Mouse (Mus musculus) stomach, embryonic 16.5 days (tissue): ENCODE measurements around the gene Dnajb3. TPM values are rescaled to one million over a fixed set of nuclear protein-coding genes. Genes with fewer than 3 reads are reported as not detected.

ENCODE experiments used
- ATAC-seq: fragments of 200-750 bp; cut with Nextera tagmentation; 2 replicates; pipeline ENCODE4 v1.8.0; 2017; ENCODE audit warnings: moderate number of reproducible peaks, moderate TSS enrichment; ENCODE audit not compliant: insufficient read depth, low FRiP score
- H3K27ac ChIP-seq: fragments of 300-500 bp; sonication (generic); 2 replicates; pipeline ENCODE4 v1.5.1; 2014; ENCODE audit warnings: low read length
- H3K27me3 ChIP-seq: fragments of 300-500 bp; sonication (generic); 2 replicates; pipeline ENCODE4 v1.6.1; 2014; ENCODE audit warnings: low read length, control low read depth, mixed read lengths; ENCODE audit not compliant: control insufficient read depth, insufficient read depth
- H3K36me3 ChIP-seq: fragments of 300-500 bp; sonication (generic); 2 replicates; pipeline ENCODE4 v1.6.1; 2014; ENCODE audit warnings: low read length; ENCODE audit not compliant: control insufficient read depth, insufficient read depth
- H3K4me1 ChIP-seq: fragments of 300-500 bp; sonication (generic); 2 replicates; pipeline ENCODE4 v1.6.1; 2014; ENCODE audit warnings: low read length, control low read depth, mixed read lengths; ENCODE audit not compliant: control insufficient read depth, insufficient read depth
- H3K4me2 ChIP-seq: fragments of 300-500 bp; sonication (generic); 2 replicates; pipeline ENCODE4 v1.6.1; 2014; ENCODE audit warnings: low read depth, low read length, mixed read lengths
- H3K4me3 ChIP-seq: fragments of 300-500 bp; sonication (generic); replicated peaks from 2 replicates; pipeline ENCODE4 v1.5.1; 2014; ENCODE audit warnings: mild to moderate bottlenecking, low read length
- H3K9ac ChIP-seq: fragments of 300-500 bp; sonication (generic); 2 replicates; pipeline ENCODE4 v1.6.1; 2014; ENCODE audit warnings: low read length
- H3K9me3 ChIP-seq: fragments of 300-500 bp; sonication (generic); replicated peaks from 2 replicates; pipeline ENCODE4 v1.6.1; 2016; ENCODE audit warnings: low read length, control low read depth; ENCODE audit not compliant: control insufficient read depth
- WGBS: fragments of 180-500 bp; shearing (Covaris S2); extraction: QIAGEN DNeasy Blood & Tissue Kit; methylation state at CpG from one replicate; pipeline ENCODE4 v1.1.7; 2014; 5-methylcytosine and 5-hydroxymethylcytosine counted together
- polyA plus RNA-seq: library from polyadenylated mRNA; unstranded; fragments of >200 nt; fragmentation: Nextera tagmentation; extraction: Ambion mirVana; gene quantifications from 2 replicates; pipeline ENCODE4 v1.2.1, GENCODE M21; 2015

Gene Dnajb3
- polyA plus RNA-seq, 1 experiment from 2014 or later: 7.6 TPM

DNA sequence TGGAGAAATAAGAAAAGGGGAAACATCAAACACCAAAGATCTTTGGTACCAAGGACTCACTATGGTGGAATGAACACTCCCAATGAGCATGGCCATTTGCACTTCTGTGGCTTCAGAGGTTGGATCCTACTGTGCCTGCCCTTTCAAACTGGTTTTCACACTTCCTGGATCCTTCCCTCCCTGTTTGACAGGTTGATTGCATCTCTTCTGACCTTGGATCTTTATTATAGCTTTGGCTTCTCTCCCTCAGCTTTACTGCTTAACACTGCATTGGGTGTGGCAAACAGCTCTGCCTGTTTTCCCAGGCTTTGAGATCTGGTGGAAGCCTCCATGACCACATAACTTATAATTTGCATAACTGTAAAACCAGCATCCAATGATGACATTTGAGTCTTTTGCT, 14.8 kb upstream of the Dnajb3 start:
- H3K36me3 ChIP-seq: no peaks in the 10 kb centered on the region
- H3K9ac ChIP-seq: no peak overlapping the region
- no peak for ATAC-seq
- H3K27ac ChIP-seq: no peak overlapping the region
- H3K27me3 ChIP-seq: no peaks in the 10 kb centered on the region
- no peak overlapping the region for H3K4me3 ChIP-seq
- no peak overlapping the region for H3K4me2 ChIP-seq
- peaks cover 21% of the 10 kb centered on the region for H3K9me3 ChIP-seq
- no peaks in the 10 kb centered on the region for H3K4me1 ChIP-seq

DNA sequence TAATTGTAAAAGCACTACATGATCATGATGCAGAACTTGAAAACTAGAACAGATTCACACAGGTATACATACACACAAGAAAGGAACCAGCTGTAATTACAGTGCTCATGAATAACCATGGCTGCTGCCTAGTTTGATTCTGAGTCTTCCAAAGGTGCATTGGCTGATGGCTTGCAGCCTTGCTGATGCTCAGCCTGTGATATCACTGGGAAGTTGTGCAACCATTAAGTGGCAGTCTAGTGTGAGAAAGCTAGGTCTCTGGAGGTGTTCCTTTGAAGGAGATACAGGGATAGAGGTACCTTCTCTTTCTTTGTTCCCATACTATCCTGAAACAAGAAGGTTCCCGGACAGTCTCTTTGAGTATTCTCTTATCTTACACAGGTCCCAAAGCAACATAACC, 13.5 kb upstream of the Dnajb3 start:
- no peak for ATAC-seq
- H3K4me3 ChIP-seq: no peak overlapping the region
- H3K4me1 ChIP-seq: no peaks in the 10 kb centered on the region
- peaks cover 31% of the 10 kb centered on the region for H3K9me3 ChIP-seq
- H3K27ac ChIP-seq: no peak overlapping the region
- no peaks in the 10 kb centered on the region for H3K27me3 ChIP-seq
- no peak overlapping the region for H3K4me2 ChIP-seq
- H3K36me3 ChIP-seq: no peaks in the 10 kb centered on the region
- H3K9ac ChIP-seq: no peak overlapping the region
- 22% methylated on average over 1 of the region's 1 CpGs for WGBS

DNA sequence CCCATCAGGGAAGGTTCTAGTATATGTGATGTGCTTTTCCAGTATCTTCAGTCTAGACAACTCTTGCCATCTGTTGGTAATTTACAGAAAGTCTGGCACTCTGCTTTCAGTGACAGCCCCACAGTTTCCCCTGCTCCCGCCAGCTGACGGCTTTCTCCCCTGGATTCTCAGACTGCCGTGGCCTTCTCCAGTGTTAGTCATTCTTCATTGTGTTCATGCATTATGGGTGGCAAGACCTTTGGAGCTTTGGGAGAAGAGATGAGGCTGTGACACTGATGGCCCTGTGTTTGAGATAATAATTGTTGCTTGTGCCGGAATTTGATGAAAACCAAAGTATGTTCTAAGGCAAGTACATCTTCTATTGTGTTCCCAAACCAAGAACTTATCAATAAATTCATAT, 13.0 kb upstream of the Dnajb3 start:
- no peak for ATAC-seq
- Histone ChIP-seq H3K9me3 (peaks cover 35% of the 10 kb centered on the region), H3K4me2 (no peak overlapping the region), H3K4me3 (no peak overlapping the region), H3K4me1 (no peaks in the 10 kb centered on the region), H3K36me3 (no peaks in the 10 kb centered on the region), H3K9ac (no peak overlapping the region), H3K27ac (no peak overlapping the region), H3K27me3 (no peaks in the 10 kb centered on the region)
- WGBS: 50% methylated on average over 4 of the region's 4 CpGs

DNA sequence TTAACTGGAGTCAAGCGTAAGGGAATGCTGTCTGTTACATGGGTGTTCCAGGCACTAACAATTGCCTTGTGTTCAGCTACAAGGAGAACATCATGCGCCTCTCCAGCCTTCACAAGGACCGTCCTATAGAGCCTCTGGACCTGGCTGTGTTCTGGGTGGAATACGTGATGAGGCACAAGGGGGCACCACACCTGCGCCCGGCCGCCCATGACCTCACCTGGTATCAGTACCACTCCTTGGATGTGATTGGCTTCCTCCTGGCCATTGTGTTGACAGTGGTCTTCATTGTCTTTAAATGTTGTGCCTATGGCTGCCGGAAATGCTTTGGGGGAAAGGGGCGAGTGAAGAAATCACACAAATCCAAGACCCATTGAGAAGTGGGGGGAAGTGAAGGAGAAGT, 12.5 kb upstream of the Dnajb3 start:
- no peak overlapping the region for H3K27ac ChIP-seq
- no peaks in the 10 kb centered on the region for H3K36me3 ChIP-seq
- H3K9ac ChIP-seq: no peak overlapping the region
- no peak overlapping the region for H3K4me2 ChIP-seq
- no peak overlapping the region for H3K4me3 ChIP-seq
- H3K4me1 ChIP-seq: no peaks in the 10 kb centered on the region
- no peaks in the 10 kb centered on the region for H3K27me3 ChIP-seq
- peaks cover 41% of the 10 kb centered on the region for H3K9me3 ChIP-seq
- ATAC-seq: no peak
- 73% methylated on average over 9 of the region's 9 CpGs for WGBS

DNA sequence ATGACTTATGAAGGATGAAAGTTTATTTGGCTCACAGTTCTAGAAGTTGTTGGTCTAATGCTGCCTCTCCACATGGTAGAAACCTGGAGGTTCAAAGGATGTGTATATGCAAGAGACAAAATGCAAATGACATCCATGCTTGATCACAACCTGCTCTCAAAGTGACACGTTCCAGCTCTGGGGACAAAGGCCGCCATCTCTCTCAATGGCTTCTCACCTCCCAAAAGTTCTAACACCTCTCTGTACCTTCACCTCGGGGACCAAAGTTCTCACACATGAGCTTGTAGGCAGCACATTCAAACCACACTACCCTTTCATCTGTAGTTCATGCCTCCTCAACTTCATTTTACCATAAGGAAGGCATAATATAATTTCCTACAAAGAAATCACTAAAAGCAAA, 12.0 kb upstream of the Dnajb3 start:
- 37% methylated on average over 3 of the region's 3 CpGs for WGBS
- no peak overlapping the region for H3K4me2 ChIP-seq
- H3K27ac ChIP-seq: no peak overlapping the region
- no peak overlapping the region for H3K9ac ChIP-seq
- H3K4me1 ChIP-seq: no peaks in the 10 kb centered on the region
- H3K27me3 ChIP-seq: no peaks in the 10 kb centered on the region
- no peak overlapping the region for H3K4me3 ChIP-seq
- ATAC-seq: no peak
- H3K36me3 ChIP-seq: no peaks in the 10 kb centered on the region
- peaks cover 45% of the 10 kb centered on the region for H3K9me3 ChIP-seq

DNA sequence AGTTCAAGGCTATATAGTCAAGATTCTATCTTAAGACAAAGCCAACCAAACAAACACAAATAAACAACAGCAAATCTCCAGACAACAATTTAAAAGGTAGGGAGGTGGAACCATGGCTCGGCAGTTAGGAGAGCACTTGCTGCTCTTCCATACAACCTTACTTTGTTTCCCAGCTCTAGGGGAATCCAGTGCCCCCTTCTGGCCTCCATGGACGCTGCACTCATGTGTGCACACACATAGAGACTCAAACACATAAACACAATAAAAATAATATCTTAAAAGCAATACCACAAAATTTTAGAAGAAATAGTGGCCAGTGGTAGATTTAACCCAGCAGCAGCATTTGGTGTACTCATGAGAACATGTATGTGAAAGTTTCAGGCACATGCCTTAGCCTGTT, 11.6 kb upstream of the Dnajb3 start:
- no peak overlapping the region for H3K27ac ChIP-seq
- peaks cover 49% of the 10 kb centered on the region for H3K9me3 ChIP-seq
- WGBS: 64% methylated on average over 2 of the region's 2 CpGs
- no peak overlapping the region for H3K4me3 ChIP-seq
- H3K36me3 ChIP-seq: no peaks in the 10 kb centered on the region
- no peak overlapping the region for H3K9ac ChIP-seq
- no peaks in the 10 kb centered on the region for H3K27me3 ChIP-seq
- no peak for ATAC-seq
- no peak overlapping the region for H3K4me2 ChIP-seq
- no peaks in the 10 kb centered on the region for H3K4me1 ChIP-seq

DNA sequence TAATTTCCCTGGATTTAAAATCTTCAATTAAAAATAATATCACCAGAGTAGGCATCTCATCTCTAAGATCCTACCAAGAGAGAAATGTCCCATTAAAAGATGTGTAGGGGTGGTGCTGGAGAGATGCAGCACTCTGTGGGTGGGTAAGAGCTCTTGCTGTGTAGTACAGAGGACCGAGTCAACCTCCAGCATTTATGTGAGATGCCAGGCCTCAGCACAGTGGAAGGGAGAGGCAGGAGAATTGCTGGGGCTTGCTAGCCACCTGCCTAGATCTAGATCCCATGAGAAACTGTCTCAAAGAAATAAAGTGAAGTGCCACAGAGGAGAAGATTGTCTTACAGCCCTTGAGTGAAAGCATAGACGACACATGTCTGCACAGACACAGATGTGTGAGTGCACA, 11.0 kb upstream of the Dnajb3 start:
- Histone ChIP-seq H3K27ac (no peak overlapping the region), H3K36me3 (no peaks in the 10 kb centered on the region), H3K9ac (no peak overlapping the region), H3K4me3 (no peak overlapping the region), H3K4me2 (no peak overlapping the region), H3K9me3 (peaks cover 55% of the 10 kb centered on the region), H3K27me3 (no peaks in the 10 kb centered on the region), H3K4me1 (no peaks in the 10 kb centered on the region)
- ATAC-seq: no peak
- WGBS: 56% methylated on average over 2 of the region's 2 CpGs

DNA sequence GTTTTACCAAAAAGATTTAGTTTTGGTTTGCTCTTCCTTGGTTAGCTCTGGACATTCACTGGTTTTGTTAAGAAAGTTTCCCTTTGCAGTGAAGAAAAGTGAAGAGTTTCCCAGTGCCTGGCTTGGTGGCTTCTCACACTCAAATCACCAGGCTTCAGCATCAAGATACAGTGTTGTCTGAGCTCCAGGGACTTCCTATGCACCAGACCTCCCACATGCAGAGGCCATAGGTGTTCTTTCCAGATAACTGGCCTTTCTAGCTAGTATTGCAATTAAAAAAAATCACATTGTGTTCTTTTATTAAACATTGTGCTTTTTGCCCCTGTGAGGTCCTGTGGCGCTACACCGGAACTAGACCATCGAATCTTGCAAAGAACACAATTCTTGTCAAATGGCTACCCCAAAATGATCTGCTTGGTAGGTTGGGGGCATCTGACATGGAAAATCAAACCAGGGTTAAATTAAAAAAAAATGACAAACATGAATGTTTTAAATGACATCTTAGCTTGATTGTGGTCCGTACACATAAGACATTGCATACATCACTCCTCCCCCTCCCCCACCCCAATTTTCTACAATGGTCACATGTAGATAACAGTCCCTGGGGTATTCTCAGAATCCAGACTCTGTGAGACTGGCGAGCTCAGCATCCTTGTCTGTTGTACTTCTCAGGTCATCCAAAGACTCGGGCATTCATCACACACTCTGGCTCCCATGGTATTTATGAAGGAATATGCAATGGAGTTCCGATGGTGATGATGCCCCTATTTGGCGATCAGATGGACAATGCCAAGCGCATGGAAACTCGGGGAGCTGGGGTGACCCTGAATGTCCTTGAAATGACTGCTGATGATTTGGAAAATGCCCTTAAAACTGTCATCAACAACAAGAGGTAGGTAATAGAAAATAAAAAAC, 10.1 kb upstream of the Dnajb3 start:
- H3K9me3 ChIP-seq: peaks cover 58% of the 10 kb centered on the region
- 70% methylated on average over 10 of the region's 10 CpGs for WGBS

DNA sequence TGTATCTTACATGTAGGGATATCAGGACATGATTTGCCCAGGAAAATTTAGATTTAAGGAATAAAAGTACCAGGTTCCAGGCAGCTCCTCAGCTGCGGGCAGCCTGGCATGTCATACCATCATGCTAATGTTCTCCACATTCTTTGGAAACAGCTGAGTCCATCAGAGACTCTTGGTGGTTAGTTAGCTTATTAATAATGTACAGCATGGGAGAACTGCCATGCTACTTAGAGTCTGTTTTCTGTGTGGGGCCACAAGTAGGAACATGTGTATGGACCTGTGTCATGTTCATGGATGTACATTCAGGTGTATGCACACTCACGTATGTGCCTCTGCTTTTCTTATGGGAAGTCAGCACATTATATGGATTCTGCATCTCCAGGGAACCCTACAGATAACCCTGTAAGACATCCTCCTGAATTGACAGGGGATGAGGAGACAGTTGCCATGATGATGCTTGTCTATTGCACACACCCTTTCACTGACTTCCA, 8.9 kb upstream of the Dnajb3 start:
- no peak overlapping the region for H3K27ac ChIP-seq
- no peak overlapping the region for H3K4me2 ChIP-seq
- H3K36me3 ChIP-seq: no peaks in the 10 kb centered on the region
- H3K9me3 ChIP-seq: peaks cover 58% of the 10 kb centered on the region
- H3K4me3 ChIP-seq: no peak overlapping the region
- H3K4me1 ChIP-seq: no peaks in the 10 kb centered on the region
- no peak for ATAC-seq
- no peaks in the 10 kb centered on the region for H3K27me3 ChIP-seq
- 77% methylated on average over 2 of the region's 2 CpGs for WGBS
- H3K9ac ChIP-seq: no peak overlapping the region

More for the DNA sequence above, 10.1 kb upstream of the Dnajb3 start:
- no peak overlapping the region for H3K4me3 ChIP-seq
- no peaks in the 10 kb centered on the region for H3K36me3 ChIP-seq
- no peak for ATAC-seq
- no peaks in the 10 kb centered on the region for H3K27me3 ChIP-seq
- H3K9ac ChIP-seq: no peak overlapping the region
- H3K27ac ChIP-seq: no peak overlapping the region
- no peak overlapping the region for H3K4me2 ChIP-seq
- no peaks in the 10 kb centered on the region for H3K4me1 ChIP-seq
